In genomic region chr7:105777316-105777715, GRCm38 (mm10) we compare ENCODE assay signal across 10 mouse cellular contexts. TPM values are rescaled to one million over a fixed set of nuclear protein-coding genes. Genes with fewer than 3 reads are reported as not detected.
DNase-seq lines count a peak whose midpoint lies in the region; ATAC-seq lines count a peak whose summit lies in the region.
"Had no signal": no experiment of that assay in that cellular context is flagged by ENCODE, and none has a peak within 500 bp of the region (broad histone marks: within the 10 kb centered on the region; RNA-seq: fewer than 3 reads in every experiment).

No protein-coding gene starts in this region.

- no peaks in the 10 kb centered on the region for H3K9me3 ChIP-seq in heart, embryonic 11.5 days (replicated peaks; ENCODE audit: control insufficient read depth, low read length)
- H3K9me3 ChIP-seq in lung, embryonic 16.5 days (ENCODE audit: control insufficient read depth, low read length), result no peaks in the 10 kb centered on the region
- no peaks in the 10 kb centered on the region for H3K9me3 ChIP-seq in intestine, embryonic 16.5 days (ENCODE audit: control insufficient read depth, low read length)
- no peaks in the 10 kb centered on the region for H3K9me3 ChIP-seq in stomach, embryonic 16.5 days (replicated peaks; ENCODE audit: control insufficient read depth, low read length)

- H3K27ac ChIP-seq in heart, embryonic 11.5 days (ENCODE audit: low read depth, low read length), result peak overlapping the region; percentile 84; the same call in 1 of the 2 replicates
- peak overlapping the region; percentile 94 for H3K27ac ChIP-seq in lung, embryonic 16.5 days (ENCODE audit: low read length)
- peak overlapping the region; percentile 91 for H3K27ac ChIP-seq in intestine, embryonic 16.5 days (ENCODE audit: low read length)
- H3K27ac ChIP-seq in stomach, embryonic 16.5 days (ENCODE audit: low read length), result peak overlapping the region; percentile 97

- H3K4me2 ChIP-seq in heart, embryonic 11.5 days, result peak overlapping the region; percentile 45; the same call in 1 of the 2 replicates
- peak overlapping the region; percentile 45 for H3K4me2 ChIP-seq in lung, embryonic 16.5 days (ENCODE audit: low read depth, low read length)
- H3K4me2 ChIP-seq in intestine, embryonic 16.5 days (ENCODE audit: low read depth, low read length), result peak overlapping the region; percentile 48; the same call in 1 of the 2 replicates
- peak overlapping the region; percentile 50 for H3K4me2 ChIP-seq in stomach, embryonic 16.5 days (ENCODE audit: low read depth, low read length)

- peaks cover 9% of the 10 kb centered on the region for H3K36me3 ChIP-seq in heart, embryonic 11.5 days (ENCODE audit: control insufficient read depth, insufficient read depth, low read length)
- peaks cover 14% of the 10 kb centered on the region; the same call in 1 of the 2 replicates for H3K36me3 ChIP-seq in lung, embryonic 16.5 days (ENCODE audit: control insufficient read depth, insufficient read depth, low read length)
- no peaks in the 10 kb centered on the region for H3K36me3 ChIP-seq in intestine, embryonic 16.5 days (ENCODE audit: control insufficient read depth, insufficient read depth, low read length)
- H3K36me3 ChIP-seq in stomach, embryonic 16.5 days (ENCODE audit: control insufficient read depth, insufficient read depth, low read length), result no peaks in the 10 kb centered on the region

- H3K9ac ChIP-seq in heart, embryonic 11.5 days (ENCODE audit: low read depth, low read length), result no peak overlapping the region
- no peak overlapping the region; the same call in 1 of the 2 replicates for H3K9ac ChIP-seq in lung, embryonic 16.5 days (ENCODE audit: low read length)
- H3K9ac ChIP-seq in intestine, embryonic 16.5 days (ENCODE audit: low read depth, low read length), result no peak overlapping the region
- H3K9ac ChIP-seq in stomach, embryonic 16.5 days (ENCODE audit: low read length), result no peak overlapping the region; the same call in 1 of the 2 replicates

- H3K4me3 ChIP-seq in heart, embryonic 11.5 days (ENCODE audit: low read depth, low read length), result no peak overlapping the region
- H3K4me3 ChIP-seq in lung, embryonic 16.5 days (ENCODE audit: low read length), result no peak overlapping the region
- H3K4me3 ChIP-seq in intestine, embryonic 16.5 days (ENCODE audit: low read length), result no peak overlapping the region
- no peak overlapping the region for H3K4me3 ChIP-seq in stomach, embryonic 16.5 days (replicated peaks; ENCODE audit: low read length)

- no peak for DNase-seq in heart, postnatal 25 days (ENCODE audit: low spot score)
- no peak for DNase-seq in lung, postnatal 10 days
- no peak for DNase-seq in right cerebral cortex, adult 18-20 months
- no peak for DNase-seq in cerebellum, postnatal 25 days
- DNase-seq: adrenal gland, postnatal 10 days; cerebellum, adult 18-20 months had no signal

- intact Hi-C loops in heart, postnatal 25 days (cut with DNase I), result no loop called here

- WGBS in heart, embryonic 11.5 days (ENCODE audit: insufficient replicate concordance), result 76% methylated on average over 1 of the region's 1 CpGs
- 86% methylated on average over 1 of the region's 1 CpGs for WGBS in lung, embryonic 16.5 days
- WGBS in intestine, embryonic 16.5 days, result 91% methylated on average over 1 of the region's 1 CpGs
- 87% methylated on average over 1 of the region's 1 CpGs for WGBS in stomach, embryonic 16.5 days

- peaks cover 23% of the 10 kb centered on the region for H3K4me1 ChIP-seq in heart, embryonic 11.5 days (ENCODE audit: control insufficient read depth, insufficient read depth, low read length)
- H3K4me1 ChIP-seq in lung, embryonic 16.5 days (replicated peaks; ENCODE audit: control insufficient read depth, insufficient read depth, low read length), result peaks cover 40% of the 10 kb centered on the region
- peaks cover 20% of the 10 kb centered on the region for H3K4me1 ChIP-seq in intestine, embryonic 16.5 days (ENCODE audit: control insufficient read depth, insufficient read depth, low read length)
- peaks cover 36% of the 10 kb centered on the region for H3K4me1 ChIP-seq in stomach, embryonic 16.5 days (ENCODE audit: control insufficient read depth, insufficient read depth, low read length)

- no peak for ATAC-seq in heart, embryonic 11.5 days (replicated peaks; ENCODE audit: insufficient number of reproducible peaks, low FRiP score, low TSS enrichment)
- no peak for ATAC-seq in lung, embryonic 16.5 days (ENCODE audit: low read depth)
- no peak for ATAC-seq in intestine, embryonic 16.5 days
- ATAC-seq in stomach, embryonic 16.5 days (ENCODE audit: insufficient read depth, low FRiP score), result no peak

- H3K27me3 ChIP-seq in heart, embryonic 11.5 days (ENCODE audit: control insufficient read depth, insufficient read depth, low read length), result no peaks in the 10 kb centered on the region
- H3K27me3 ChIP-seq in lung, embryonic 16.5 days (ENCODE audit: control insufficient read depth, insufficient read depth, low read depth, low read length), result no peaks in the 10 kb centered on the region
- H3K27me3 ChIP-seq in intestine, embryonic 16.5 days (replicated peaks; ENCODE audit: control insufficient read depth, insufficient read depth, low read length), result no peaks in the 10 kb centered on the region
- H3K27me3 ChIP-seq in stomach, embryonic 16.5 days (ENCODE audit: control insufficient read depth, insufficient read depth, low read length), result no peaks in the 10 kb centered on the region

RNA-seq across cellular contexts. Expression of gene Dchs1, which starts 10.1 kb away (rescaled TPM):
- 7.6 TPM in 2 replicates for polyA plus RNA-seq in heart, embryonic 11.5 days (2014; fragmentation: Nextera tagmentation; extraction: Ambion mirVana)
- 10 to 100 TPM in 1 of 2 experiments, 1 to 10 TPM in 1; 9.1 to 10.6 TPM for total RNA-seq in heart, postnatal 25 days (2021)
- polyA plus RNA-seq in lung, embryonic 16.5 days (2015; fragmentation: Nextera tagmentation; extraction: Ambion mirVana), result 7.1 and 7.2 TPM in 2 replicates
- polyA plus RNA-seq in intestine, embryonic 16.5 days (2015; fragmentation: Nextera tagmentation; extraction: Ambion mirVana), result 4.9 and 5.2 TPM in 2 replicates
- 7.4 and 7.7 TPM in 2 replicates for polyA plus RNA-seq in stomach, embryonic 16.5 days (2015; fragmentation: Nextera tagmentation; extraction: Ambion mirVana)

RNA-seq across cellular contexts. Expression of gene Tpp1, which starts 25.3 kb away (rescaled TPM):
- 85.8 and 95.7 TPM in 2 replicates for polyA plus RNA-seq in heart, embryonic 11.5 days (2014; fragmentation: Nextera tagmentation; extraction: Ambion mirVana)
- total RNA-seq in heart, postnatal 25 days (2021), result 10 to 100 TPM; 37.4 to 40.7 TPM
- polyA plus RNA-seq in lung, embryonic 16.5 days (2015; fragmentation: Nextera tagmentation; extraction: Ambion mirVana), result 96.4 and 102 TPM in 2 replicates
- 152 and 191 TPM in 2 replicates for polyA plus RNA-seq in intestine, embryonic 16.5 days (2015; fragmentation: Nextera tagmentation; extraction: Ambion mirVana)
- 77.3 and 82.8 TPM in 2 replicates for polyA plus RNA-seq in stomach, embryonic 16.5 days (2015; fragmentation: Nextera tagmentation; extraction: Ambion mirVana)

RNA-seq across cellular contexts. Expression of gene Taf10, which starts 33.2 kb away (rescaled TPM):
- polyA plus RNA-seq in heart, embryonic 11.5 days (2014; fragmentation: Nextera tagmentation; extraction: Ambion mirVana), result 152 and 161 TPM in 2 replicates
- total RNA-seq in heart, postnatal 25 days (2021), result 10 to 100 TPM; 90.1 to 90.3 TPM
- polyA plus RNA-seq in lung, embryonic 16.5 days (2015; fragmentation: Nextera tagmentation; extraction: Ambion mirVana), result 101 and 105 TPM in 2 replicates
- polyA plus RNA-seq in intestine, embryonic 16.5 days (2015; fragmentation: Nextera tagmentation; extraction: Ambion mirVana), result 114 and 119 TPM in 2 replicates
- polyA plus RNA-seq in stomach, embryonic 16.5 days (2015; fragmentation: Nextera tagmentation; extraction: Ambion mirVana), result 72.5 and 73.2 TPM in 2 replicates

RNA-seq across cellular contexts. Expression of gene Mrpl17, which starts 33.6 kb away (rescaled TPM):
- 266 and 273 TPM in 2 replicates for polyA plus RNA-seq in heart, embryonic 11.5 days (2014; fragmentation: Nextera tagmentation; extraction: Ambion mirVana)
- 100 to 1,000 TPM; 108 to 110 TPM for total RNA-seq in heart, postnatal 25 days (2021)
- polyA plus RNA-seq in lung, embryonic 16.5 days (2015; fragmentation: Nextera tagmentation; extraction: Ambion mirVana), result 344 and 345 TPM in 2 replicates
- polyA plus RNA-seq in intestine, embryonic 16.5 days (2015; fragmentation: Nextera tagmentation; extraction: Ambion mirVana), result 373 and 394 TPM in 2 replicates
- 343 and 350 TPM in 2 replicates for polyA plus RNA-seq in stomach, embryonic 16.5 days (2015; fragmentation: Nextera tagmentation; extraction: Ambion mirVana)

RNA-seq across cellular contexts. Expression of gene Rrp8, which starts 40.1 kb away (rescaled TPM):
- polyA plus RNA-seq in heart, embryonic 11.5 days (2014; fragmentation: Nextera tagmentation; extraction: Ambion mirVana), result 29.2 and 32.0 TPM in 2 replicates
- 1 to 10 TPM; 9.5 TPM for total RNA-seq in heart, postnatal 25 days (2021)
- 31.1 and 41.7 TPM in 2 replicates for polyA plus RNA-seq in lung, embryonic 16.5 days (2015; fragmentation: Nextera tagmentation; extraction: Ambion mirVana)
- polyA plus RNA-seq in intestine, embryonic 16.5 days (2015; fragmentation: Nextera tagmentation; extraction: Ambion mirVana), result 26.2 and 32.6 TPM in 2 replicates
- polyA plus RNA-seq in stomach, embryonic 16.5 days (2015; fragmentation: Nextera tagmentation; extraction: Ambion mirVana), result 33.4 and 35.7 TPM in 2 replicates
